Mouse (Mus musculus) frontal cortex, postnatal 25 days (tissue): ENCODE measurements at regions not wholly inside any gene's neighbourhood (a gene's known extent, or its start where the extent isn't known, plus 50 kb on each side); places are given as distances from the start of the nearest gene placed in this dataset.
"Not testable (repeated sequence)": the region's sequence is repeated elsewhere in the genome, so short reads cannot be mapped to it uniquely, and the experiment has no call there.

Experiments
- DNase-seq, 2 experiments: peaks; one replicate each; pipeline ENCODE4 v3.0.0; 2022; ENCODE audit warnings: low spot score in 2 of 2

GRCm38 (mm10) chr6:18566934-18567333, 52.3 kb upstream of the Cttnbp2 start:
- DNase-seq: not testable (repeated sequence)

DNA sequence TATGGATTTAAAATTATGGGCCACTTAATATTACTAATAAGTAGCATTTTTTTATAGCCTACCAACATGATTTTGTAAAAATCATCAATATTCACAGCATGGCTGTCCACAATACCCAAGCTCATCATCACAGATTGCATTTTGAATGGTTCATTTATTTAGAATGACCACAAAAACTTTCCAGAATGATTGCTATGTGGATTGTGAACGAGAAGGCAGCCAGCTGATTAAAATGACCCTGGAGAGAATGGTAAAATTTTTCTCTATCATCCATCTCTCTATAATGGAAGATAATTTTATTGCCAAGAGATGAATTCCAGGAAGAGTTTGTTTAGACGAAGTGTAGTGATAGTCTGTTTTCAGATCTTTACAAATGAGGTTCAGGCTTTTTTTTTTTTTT, 54.6 kb upstream of the Cttnbp2 start:
- DNase-seq: no peak

DNA sequence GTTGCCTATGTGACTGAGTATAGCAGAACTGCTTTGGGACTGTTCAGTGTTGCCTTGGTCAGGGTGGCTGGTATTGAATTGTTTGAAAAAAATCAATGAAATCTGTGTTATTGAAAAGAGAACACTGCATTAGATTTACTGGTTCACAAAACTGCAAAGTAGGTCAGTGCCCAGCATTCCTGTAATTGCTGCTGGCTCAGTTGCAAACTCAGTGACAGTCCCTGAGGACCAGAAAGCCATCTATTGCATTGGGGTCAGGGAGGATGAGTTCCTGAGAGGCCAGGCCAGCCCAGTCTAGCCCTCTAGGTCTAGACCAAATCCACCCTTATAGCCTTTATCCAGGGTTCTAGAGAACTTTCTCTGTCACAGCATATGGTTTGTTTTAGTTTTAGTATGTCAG, 63.9 kb upstream of the Cttnbp2 start:
- DNase-seq: no peak

- no peak for DNase-seq
Measured at GRCm38 (mm10) chr6:18589436-18589835, 74.8 kb upstream of the Cttnbp2 start.

DNA sequence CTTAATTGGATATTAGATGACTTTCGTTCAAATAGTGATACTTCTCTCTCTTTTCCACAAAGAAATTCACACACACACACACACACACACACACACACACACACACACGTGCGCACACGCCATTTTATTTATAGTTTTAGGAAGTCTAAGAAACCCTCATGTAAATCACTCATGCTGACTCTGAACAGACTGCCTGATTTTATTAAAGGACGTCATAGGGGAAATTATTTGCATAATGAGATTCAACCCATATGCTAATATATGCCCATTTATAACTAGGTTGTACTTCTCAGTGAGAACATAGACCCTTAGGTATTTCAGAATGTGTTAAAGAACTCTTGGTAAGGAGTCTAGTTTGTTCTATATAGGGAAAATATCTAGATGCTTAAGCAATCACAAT, 82.0 kb upstream of the Cttnbp2 start:
- DNase-seq: no peak

- no peak for DNase-seq
Measured at GRCm38 (mm10) chr6:18599626-18600025, 85.0 kb upstream of the Cttnbp2 start.

GRCm38 (mm10) chr6:18601926-18602325, 87.3 kb upstream of the Cttnbp2 start:
- DNase-seq: no peak

- DNase-seq: no peak
Measured at GRCm38 (mm10) chr6:18621372-18622262, 107.0 kb upstream of the Cttnbp2 start.

DNA sequence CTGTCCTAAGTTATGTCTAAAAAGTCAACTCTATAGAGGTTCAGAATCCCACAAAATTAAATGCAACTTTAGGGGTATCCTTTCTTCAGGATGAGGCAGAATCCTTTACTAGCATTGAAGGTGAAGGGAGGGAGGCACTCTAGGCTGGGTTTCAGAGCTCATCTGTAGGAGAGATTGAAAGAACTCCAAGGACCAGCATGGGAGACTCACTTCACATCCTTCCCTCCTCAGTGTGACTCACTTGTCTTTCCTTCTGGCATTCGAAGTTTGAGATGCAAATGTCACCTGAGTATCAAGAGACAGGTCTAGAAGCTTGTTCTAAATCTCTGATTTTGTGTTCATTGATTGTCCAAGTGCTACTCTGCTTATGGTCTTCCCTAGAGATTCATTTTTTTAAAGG, 113.9 kb upstream of the Cttnbp2 start:
- DNase-seq: no peak

GRCm38 (mm10) chr6:18633540-18634200, 119.0 kb upstream of the Cttnbp2 start:
- no peak for DNase-seq

DNA sequence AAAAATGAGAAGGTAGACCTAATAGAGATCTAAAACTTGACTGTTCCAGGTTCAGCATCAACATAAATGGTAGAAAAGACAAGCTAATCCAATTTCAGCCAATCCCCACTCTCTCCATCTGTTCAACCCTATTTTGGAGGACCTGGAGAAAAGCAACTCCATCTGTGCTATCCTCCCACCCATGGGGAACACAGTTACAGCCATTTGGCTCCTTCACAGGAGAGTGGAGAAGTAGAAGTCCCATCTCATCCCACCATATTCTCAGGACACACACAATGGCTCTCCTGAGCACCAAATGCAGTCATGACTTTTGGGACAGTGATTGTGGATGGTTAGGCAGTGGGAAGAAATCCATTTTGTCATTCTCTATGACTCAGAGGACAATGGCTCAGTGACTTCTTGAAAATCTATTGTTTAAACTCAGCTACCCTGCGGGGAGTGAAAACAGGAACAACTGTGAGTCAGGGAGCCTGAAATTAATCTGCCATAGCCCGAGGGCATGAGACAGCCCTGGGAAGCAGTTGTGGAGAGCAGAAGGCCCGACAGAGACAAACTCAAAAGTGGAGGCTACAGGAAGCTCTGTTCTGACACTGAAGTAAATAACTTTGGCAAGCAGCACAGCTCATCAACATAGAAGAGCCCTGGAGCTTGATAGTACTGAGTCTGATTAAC, 125.2 kb upstream of the Cttnbp2 start:
- DNase-seq: no peak

DNA sequence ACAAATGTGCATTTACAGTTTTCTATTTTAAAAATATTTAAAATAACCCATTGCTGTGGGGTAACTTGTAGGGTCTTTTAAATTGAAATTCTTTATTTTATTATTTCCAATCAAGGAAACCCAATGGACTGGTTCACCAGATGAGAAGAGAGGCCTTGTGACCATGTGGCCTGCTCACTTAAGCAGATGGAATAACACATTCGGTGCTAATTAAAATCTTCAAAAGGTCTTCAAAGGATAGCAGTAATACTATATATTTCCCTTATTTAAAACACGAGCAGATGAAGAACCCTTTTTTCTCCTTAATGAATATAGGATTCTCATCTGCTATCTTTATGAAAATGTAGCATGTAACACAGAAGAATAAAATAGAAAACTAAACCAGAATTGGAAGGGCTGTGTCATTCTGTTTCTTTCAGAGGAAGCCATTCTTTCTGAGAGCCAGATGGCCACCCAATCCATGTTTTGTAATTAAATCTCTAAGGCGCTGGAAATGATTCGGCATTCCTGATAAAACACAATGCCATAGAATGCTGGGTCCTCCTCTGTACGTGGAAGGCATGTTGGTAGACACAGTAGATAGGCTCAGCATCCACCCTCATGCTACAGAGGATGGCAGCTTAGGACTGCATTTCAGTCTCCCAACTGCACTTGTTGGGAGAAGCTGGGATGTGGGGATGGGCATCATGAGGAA, 134.4 kb upstream of the Cttnbp2 start:
- no peak for DNase-seq

- DNase-seq: no peak
Measured at GRCm38 (mm10) chr6:18651319-18651718, 136.7 kb upstream of the Cttnbp2 start.

- no peak for DNase-seq
Measured at GRCm38 (mm10) chr6:18652006-18652601, 137.5 kb upstream of the Cttnbp2 start.

- DNase-seq: no peak
Measured at GRCm38 (mm10) chr6:18654275-18654674, 139.6 kb upstream of the Cttnbp2 start.

DNA sequence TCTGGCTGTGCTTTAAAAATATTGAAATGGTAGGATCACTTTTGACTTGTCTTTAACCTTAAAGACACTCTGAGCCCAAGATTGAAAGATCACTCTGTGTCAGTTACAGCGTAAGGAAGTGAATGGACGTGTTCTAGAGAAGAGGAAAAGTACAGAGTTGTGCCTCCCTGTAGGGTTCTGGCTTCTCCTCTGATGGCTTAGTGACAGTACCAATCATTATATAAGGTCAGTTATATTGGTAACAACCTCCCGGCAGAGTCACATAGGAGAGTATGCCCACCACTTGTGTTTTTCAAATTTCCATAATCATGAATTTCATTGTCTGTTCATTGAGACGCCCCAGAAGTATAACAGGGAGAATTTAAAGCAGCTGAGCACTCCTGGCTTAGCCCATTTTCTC, 141.6 kb upstream of the Cttnbp2 start:
- DNase-seq: no peak

DNA sequence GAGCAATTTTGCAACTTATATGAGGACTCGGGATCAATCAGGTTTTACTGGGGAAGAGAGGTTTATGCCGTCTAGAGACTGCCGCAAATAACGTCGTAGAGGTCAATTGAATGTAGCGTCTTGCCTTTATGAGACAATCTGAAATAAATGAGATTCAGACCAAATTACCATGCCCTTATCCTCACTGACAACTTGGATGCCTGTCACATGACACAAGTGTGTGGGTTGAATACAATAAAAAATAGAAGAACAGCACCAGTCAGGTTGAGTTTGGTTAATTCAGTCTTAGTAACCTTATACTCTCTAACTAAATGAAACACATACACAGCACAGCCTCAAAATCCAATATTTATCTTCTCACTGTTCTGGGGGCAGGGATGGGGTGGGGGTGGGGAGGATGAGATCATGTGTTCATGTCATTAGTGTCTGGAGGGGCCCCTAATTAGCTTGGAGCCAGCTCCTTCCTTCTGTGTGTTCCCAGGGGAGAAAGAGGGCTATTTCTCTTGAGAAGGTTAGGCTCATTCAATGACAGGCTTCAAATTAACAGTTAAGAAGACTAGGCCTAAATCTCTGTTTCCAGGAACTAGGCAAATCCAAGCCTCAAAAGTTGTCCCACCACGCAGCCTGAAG, 142.2 kb upstream of the Cttnbp2 start:
- no peak for DNase-seq

- DNase-seq: no peak
Measured at GRCm38 (mm10) chr6:18664687-18665086, 150.0 kb upstream of the Cttnbp2 start.

GRCm38 (mm10) chr6:18665992-18666391, 151.3 kb upstream of the Cttnbp2 start:
- DNase-seq: no peak

DNA sequence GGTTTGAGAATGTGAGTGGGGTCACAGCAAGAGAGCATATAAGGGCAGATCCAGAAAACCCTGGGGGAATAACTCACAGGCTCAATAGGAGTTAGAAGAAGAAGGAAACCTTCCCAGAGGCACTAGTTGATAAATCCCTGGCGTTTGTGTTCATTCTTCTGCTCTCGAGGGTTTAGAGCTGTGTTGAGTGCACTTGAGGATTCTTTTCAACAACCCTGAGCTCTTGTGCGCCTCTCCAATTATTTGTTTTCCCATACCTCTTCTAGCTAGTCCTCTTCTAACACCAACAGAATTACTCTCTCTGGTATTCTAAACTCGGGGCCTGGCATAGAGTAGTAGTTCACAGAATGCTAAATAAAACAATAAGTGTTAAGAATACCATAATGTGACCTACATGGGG, 151.9 kb upstream of the Cttnbp2 start:
- no peak for DNase-seq

DNA sequence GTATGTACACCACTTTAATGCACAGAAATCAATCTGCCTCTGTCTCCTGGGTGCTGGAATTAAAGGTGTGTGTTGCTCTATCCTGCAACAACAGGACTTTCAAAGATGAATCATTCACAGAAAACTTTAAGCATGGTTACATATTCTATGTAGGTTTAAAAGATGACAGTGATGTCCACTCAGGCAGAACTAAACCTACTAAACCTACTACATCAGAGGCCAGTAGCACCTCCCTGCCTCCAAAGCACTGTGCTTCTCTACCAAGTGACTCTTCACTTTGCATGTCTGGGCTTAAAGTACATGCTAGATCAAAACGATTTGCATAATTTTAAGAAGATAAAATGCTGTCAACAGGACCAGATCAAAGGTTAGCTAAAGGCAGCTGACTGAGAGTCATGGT, 156.0 kb upstream of the Cttnbp2 start:
- DNase-seq: no peak
